Mouse (Mus musculus) heart, embryonic 15.5 days (tissue): ENCODE measurements around the gene Inf2. TPM values are rescaled to one million over a fixed set of nuclear protein-coding genes. Genes with fewer than 3 reads are reported as not detected.

Experiments
- ATAC-seq: fragments of 200-750 bp; cut with Nextera tagmentation; replicated peaks from 2 replicates; pipeline ENCODE4 v1.8.0; 2017; ENCODE audit warnings: low read depth, moderate TSS enrichment; ENCODE audit not compliant: insufficient number of reproducible peaks, insufficient read depth, low FRiP score
- H3K27ac ChIP-seq: fragments of 300-500 bp; sonication (generic); 2 replicates; pipeline ENCODE4 v1.5.1; 2015; ENCODE audit warnings: mild to moderate bottlenecking, inconsistent platforms
- H3K27me3 ChIP-seq: fragments of 300-500 bp; sonication (generic); 2 replicates; pipeline ENCODE4 v1.6.1; 2015; ENCODE audit warnings: inconsistent platforms
- H3K36me3 ChIP-seq: fragments of 300-500 bp; sonication (generic); 2 replicates; pipeline ENCODE4 v1.6.1; 2015; ENCODE audit warnings: mild to moderate bottlenecking, inconsistent platforms
- H3K4me1 ChIP-seq: fragments of 300-500 bp; sonication (generic); replicated peaks from 2 replicates; pipeline ENCODE4 v1.6.1; 2015; ENCODE audit warnings: inconsistent platforms
- H3K4me2 ChIP-seq: fragments of 300-500 bp; sonication (generic); 2 replicates; pipeline ENCODE4 v1.6.1; 2015; ENCODE audit warnings: inconsistent platforms, mild to moderate bottlenecking, moderate library complexity
- H3K4me3 ChIP-seq: fragments of 300-500 bp; sonication (generic); 2 replicates; pipeline ENCODE4 v1.5.1; 2015; ENCODE audit warnings: mild to moderate bottlenecking, inconsistent platforms
- H3K9ac ChIP-seq: fragments of 300-500 bp; sonication (generic); 2 replicates; pipeline ENCODE4 v1.6.1; 2015; ENCODE audit warnings: mild to moderate bottlenecking, inconsistent platforms
- H3K9me3 ChIP-seq: fragments of 300-500 bp; sonication (generic); replicated peaks from 2 replicates; pipeline ENCODE4 v1.6.1; 2016; ENCODE audit warnings: inconsistent platforms
- WGBS: fragments of 180-500 bp; shearing (Covaris S2); methylation state at CpG from one replicate; pipeline ENCODE4 v1.1.7; 2015; ENCODE audit warnings: mixed read lengths; 5-methylcytosine and 5-hydroxymethylcytosine counted together
- polyA plus RNA-seq: library from polyadenylated mRNA; unstranded; fragments of >200 nt; fragmentation: Nextera tagmentation; extraction: Ambion mirVana; gene quantifications from 2 replicates; pipeline ENCODE4 v1.2.1, GENCODE M21; 2015

The Inf2 gene
- polyA plus RNA-seq, 1 experiment from 2014 or later = 3.1 TPM

GRCm38 (mm10) chr12:112644855-112645506 is 56.4 kb downstream of the Inf2 start:
- Histone ChIP-seq H3K27me3 (no peaks in the 10 kb centered on the region), H3K9me3 (no peaks in the 10 kb centered on the region), H3K9ac (peak overlapping the region; percentile 78), H3K36me3 (peaks cover 28% of the 10 kb centered on the region; the same call in 1 of the 2 replicates), H3K4me3 (peak overlapping the region; percentile 86), H3K27ac (peak overlapping the region; percentile 82), H3K4me2 (peak overlapping the region; percentile 96), H3K4me1 (peaks cover 23% of the 10 kb centered on the region)
- under 1% methylated on average over 75 of the region's 75 CpGs for whole genome bisulfite sequencing
- ATAC-seq = peak; percentile 19

DNA sequence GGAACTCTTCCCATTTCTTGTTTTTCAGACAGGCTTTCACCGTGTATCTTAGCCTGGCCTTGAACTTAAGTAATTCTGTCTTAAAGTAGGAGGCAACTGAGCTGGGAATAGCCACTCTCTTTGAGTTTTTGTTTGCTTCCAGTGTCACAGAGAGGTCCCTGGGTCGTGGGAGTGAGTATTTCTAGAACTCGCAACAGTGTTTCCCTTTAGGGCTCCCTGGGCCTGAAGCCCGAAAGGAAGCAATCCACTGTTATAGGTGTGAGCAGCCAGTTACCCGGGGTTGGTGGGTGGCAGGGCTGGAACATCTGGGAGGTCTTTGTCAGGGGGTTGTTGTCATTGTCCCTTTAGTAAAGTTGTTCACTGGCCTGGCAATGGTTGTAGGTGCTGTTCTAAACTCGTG is 57.6 kb downstream of the Inf2 start:
- peak overlapping the region; percentile 78; the same call in 1 of the 2 replicates for H3K9ac ChIP-seq
- H3K4me1 ChIP-seq = peaks cover 23% of the 10 kb centered on the region
- H3K9me3 ChIP-seq = no peaks in the 10 kb centered on the region
- no peaks in the 10 kb centered on the region for H3K27me3 ChIP-seq
- H3K27ac ChIP-seq = no peak overlapping the region
- WGBS = 56% methylated on average over 6 of the region's 6 CpGs
- peak overlapping the region; percentile 86 for H3K4me3 ChIP-seq
- no peak for ATAC-seq
- H3K4me2 ChIP-seq = peak overlapping the region; percentile 96
- H3K36me3 ChIP-seq = peaks cover 27% of the 10 kb centered on the region; the same call in 1 of the 2 replicates

DNA sequence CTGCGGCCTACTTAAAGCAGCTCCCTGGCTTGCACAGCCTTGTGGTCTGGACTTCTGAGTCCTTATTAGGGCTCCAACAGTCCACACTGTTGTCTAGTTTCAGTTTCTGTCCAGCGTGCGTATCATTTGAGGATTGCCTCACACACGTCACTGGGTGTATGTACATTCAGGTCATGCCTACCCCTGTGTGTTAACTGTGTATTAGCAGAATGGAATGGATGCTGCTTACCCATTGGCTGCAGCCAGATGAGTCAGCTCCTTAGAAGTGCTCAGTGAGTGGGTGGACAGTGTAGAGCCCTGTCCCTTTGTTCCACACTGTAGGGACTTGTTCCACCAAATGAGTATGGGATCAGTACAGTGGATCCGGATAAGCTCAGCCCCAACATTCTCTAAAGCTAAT is 59.5 kb downstream of the Inf2 start:
- Histone ChIP-seq H3K27ac (no peak overlapping the region), H3K27me3 (no peaks in the 10 kb centered on the region), H3K36me3 (peaks cover 41% of the 10 kb centered on the region; the same call in 1 of the 2 replicates), H3K4me3 (no peak overlapping the region), H3K4me1 (peaks cover 25% of the 10 kb centered on the region), H3K9ac (no peak overlapping the region), H3K4me2 (no peak overlapping the region), H3K9me3 (no peaks in the 10 kb centered on the region)
- WGBS = 88% methylated on average over 5 of the region's 5 CpGs
- ATAC-seq = no peak

DNA sequence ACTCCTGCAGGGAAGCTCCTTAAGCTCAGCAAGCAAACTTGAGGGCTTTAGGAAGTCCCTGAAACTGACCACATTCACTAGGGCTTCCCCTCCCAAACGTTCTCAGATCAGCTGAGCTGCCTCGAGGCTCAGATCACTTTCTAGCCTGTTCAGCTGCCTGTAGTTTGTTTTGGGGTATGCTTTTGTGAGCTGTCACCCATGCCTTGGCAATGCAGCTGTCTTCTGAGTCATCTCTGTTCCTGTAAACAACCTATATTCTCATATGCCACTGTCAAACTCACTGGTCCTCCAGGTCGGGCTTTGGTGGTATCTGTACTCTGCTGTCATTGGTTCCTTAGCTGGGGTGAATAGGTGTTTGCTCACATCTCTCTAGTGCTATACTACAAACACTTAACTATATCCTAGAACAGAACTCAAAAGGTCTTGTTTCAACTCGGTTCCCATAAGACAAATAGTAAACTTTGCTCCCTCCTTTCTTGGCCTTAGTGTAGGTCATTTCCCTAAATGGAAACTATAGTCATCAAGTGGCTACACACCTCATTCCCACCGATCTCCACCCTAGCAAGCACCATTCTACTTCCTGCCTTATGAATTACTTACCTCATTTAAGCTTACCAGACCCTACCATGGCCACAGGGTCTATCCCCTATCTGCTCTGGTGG is 63.3 kb downstream of the Inf2 start:
- WGBS = 76% methylated on average over 5 of the region's 5 CpGs
- Histone ChIP-seq H3K36me3 (peaks cover 74% of the 10 kb centered on the region), H3K9ac (no peak overlapping the region), H3K27me3 (no peaks in the 10 kb centered on the region), H3K9me3 (no peaks in the 10 kb centered on the region), H3K4me1 (peaks cover 25% of the 10 kb centered on the region), H3K4me3 (no peak overlapping the region), H3K27ac (no peak overlapping the region), H3K4me2 (no peak overlapping the region)
- no peak for ATAC-seq

- no peak overlapping the region for H3K9ac ChIP-seq
- 25% methylated on average over 7 of the region's 7 CpGs for WGBS
- no peaks in the 10 kb centered on the region for H3K9me3 ChIP-seq
- no peak overlapping the region for H3K4me2 ChIP-seq
- H3K27ac ChIP-seq = peak overlapping the region; percentile 82
- no peaks in the 10 kb centered on the region for H3K27me3 ChIP-seq
- peaks cover 28% of the 10 kb centered on the region for H3K4me1 ChIP-seq
- ATAC-seq = peak; percentile 58
- H3K36me3 ChIP-seq = peaks cover 76% of the 10 kb centered on the region
- no peak overlapping the region for H3K4me3 ChIP-seq
Measured at GRCm38 (mm10) chr12:112653157-112653824, 64.7 kb downstream of the Inf2 start.

GRCm38 (mm10) chr12:112654076-112654475 is 65.5 kb downstream of the Inf2 start:
- Histone ChIP-seq H3K4me1 (peaks cover 36% of the 10 kb centered on the region), H3K9me3 (no peaks in the 10 kb centered on the region), H3K4me3 (no peak overlapping the region), H3K9ac (no peak overlapping the region), H3K36me3 (peaks cover 76% of the 10 kb centered on the region), H3K4me2 (no peak overlapping the region), H3K27ac (peak overlapping the region; percentile 82), H3K27me3 (no peaks in the 10 kb centered on the region)
- WGBS = 87% methylated on average over 5 of the region's 5 CpGs
- no peak for ATAC-seq

- peak overlapping the region; percentile 28; the same call in 1 of the 2 replicates for H3K27ac ChIP-seq
- no peak overlapping the region for H3K4me3 ChIP-seq
- no peak overlapping the region for H3K4me2 ChIP-seq
- no peaks in the 10 kb centered on the region for H3K27me3 ChIP-seq
- peaks cover 75% of the 10 kb centered on the region for H3K36me3 ChIP-seq
- no peaks in the 10 kb centered on the region for H3K9me3 ChIP-seq
- no peak for ATAC-seq
- H3K4me1 ChIP-seq = peaks cover 76% of the 10 kb centered on the region
- H3K9ac ChIP-seq = no peak overlapping the region; the same call in 1 of the 2 replicates
- 75% methylated on average over 7 of the region's 7 CpGs for WGBS
Measured at GRCm38 (mm10) chr12:112658619-112659018, 70.0 kb downstream of the Inf2 start.

DNA sequence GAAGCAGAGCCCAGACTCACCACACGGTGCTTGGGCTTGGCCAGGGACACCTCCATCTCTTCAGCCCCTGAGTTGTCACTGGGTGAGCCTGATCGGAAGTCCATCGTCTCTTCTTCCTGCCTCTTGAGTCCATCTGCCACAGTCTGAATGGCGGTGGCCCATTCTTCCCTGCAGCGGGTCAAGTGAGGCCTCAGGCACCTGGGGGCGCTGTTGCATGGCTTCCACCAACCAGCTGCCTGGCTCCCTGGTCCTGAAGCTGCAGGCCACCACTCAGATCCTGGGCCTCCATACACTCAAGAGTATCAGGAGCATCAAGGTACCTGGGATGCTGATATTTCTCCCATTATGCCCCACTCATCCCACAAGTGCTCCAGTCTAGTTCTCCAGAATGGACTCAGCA is 70.5 kb downstream of the Inf2 start:
- H3K4me3 ChIP-seq = no peak overlapping the region

DNA sequence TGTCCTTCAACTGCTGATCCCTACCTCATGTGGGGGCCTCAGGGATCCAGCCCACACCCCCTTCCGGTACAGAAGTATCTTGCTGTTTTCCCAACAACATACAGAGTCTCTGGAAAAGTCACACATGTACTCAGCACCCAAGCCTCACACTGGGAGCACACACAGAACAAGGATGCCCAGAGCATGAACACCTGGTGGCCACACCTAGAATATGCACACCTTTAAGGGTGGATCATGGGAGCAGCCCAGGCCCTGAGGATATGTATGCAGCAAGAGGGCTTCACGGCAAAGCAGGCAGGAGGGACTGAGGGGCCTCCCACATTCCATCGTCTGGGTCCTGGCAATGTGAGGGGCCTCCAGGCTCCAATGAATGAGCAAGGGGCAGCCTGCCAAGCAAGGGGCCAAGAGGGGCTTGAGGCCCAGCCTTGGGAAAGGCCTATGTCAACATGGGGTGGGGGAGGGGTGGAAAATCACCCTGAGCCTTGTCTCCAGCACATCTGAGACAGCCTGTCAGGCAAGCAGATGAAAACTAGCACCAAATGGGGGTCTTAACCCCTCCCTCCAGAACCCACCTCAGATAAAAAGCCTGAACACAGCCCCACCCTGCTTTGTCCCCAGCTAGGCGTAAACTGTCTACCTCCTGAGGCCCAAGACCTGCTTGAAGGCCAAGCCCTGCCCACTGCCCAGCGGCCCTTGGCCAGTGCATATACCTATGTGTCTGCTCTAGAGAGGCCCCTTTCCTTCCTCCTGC is 72.2 kb downstream of the Inf2 start:
- H3K27me3 ChIP-seq = no peaks in the 10 kb centered on the region
- peak overlapping the region; percentile 9; the same call in 1 of the 2 replicates for H3K4me3 ChIP-seq
- H3K27ac ChIP-seq = peak overlapping the region; percentile 95
- peak; percentile 86 for ATAC-seq
- peaks cover 54% of the 10 kb centered on the region for H3K36me3 ChIP-seq
- H3K4me1 ChIP-seq = peaks cover 78% of the 10 kb centered on the region
- no peaks in the 10 kb centered on the region for H3K9me3 ChIP-seq
- H3K9ac ChIP-seq = peak overlapping the region; percentile 38
- WGBS = 26% methylated on average over 5 of the region's 5 CpGs
- peak overlapping the region; percentile 52 for H3K4me2 ChIP-seq

More for the DNA sequence above, 70.5 kb downstream of the Inf2 start:
- H3K4me2 ChIP-seq = no peak overlapping the region
- H3K36me3 ChIP-seq = peaks cover 70% of the 10 kb centered on the region
- no peak for ATAC-seq
- peaks cover 76% of the 10 kb centered on the region for H3K4me1 ChIP-seq
- 85% methylated on average over 6 of the region's 6 CpGs for WGBS
- no peaks in the 10 kb centered on the region for H3K27me3 ChIP-seq
- no peak overlapping the region; the same call in 1 of the 2 replicates for H3K9ac ChIP-seq
- H3K9me3 ChIP-seq = no peaks in the 10 kb centered on the region
- peak overlapping the region; percentile 28; the same call in 1 of the 2 replicates for H3K27ac ChIP-seq

DNA sequence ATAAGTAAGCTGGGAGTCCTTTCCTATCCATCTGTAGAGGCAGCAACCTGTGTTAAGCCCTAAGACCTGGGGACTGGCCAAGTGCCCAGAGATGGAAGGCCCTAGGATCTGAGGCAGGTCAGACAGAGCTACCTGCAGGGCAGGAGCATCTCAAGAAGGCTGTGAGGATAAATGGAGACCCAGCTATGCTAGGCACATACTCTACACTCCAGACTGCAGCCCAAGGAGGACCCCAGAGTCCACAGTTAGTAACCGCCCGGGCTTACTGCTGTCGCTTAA is 72.7 kb downstream of the Inf2 start:
- Histone ChIP-seq H3K9ac (peak overlapping the region; percentile 38), H3K27me3 (no peaks in the 10 kb centered on the region), H3K4me1 (peaks cover 83% of the 10 kb centered on the region), H3K27ac (peak overlapping the region; percentile 95), H3K9me3 (no peaks in the 10 kb centered on the region), H3K36me3 (peaks cover 49% of the 10 kb centered on the region), H3K4me3 (peak overlapping the region; percentile 4; the same call in 1 of the 2 replicates), H3K4me2 (peak overlapping the region; percentile 52)
- WGBS = 38% methylated on average over 3 of the region's 3 CpGs
- no peak for ATAC-seq

- no peak overlapping the region for H3K4me3 ChIP-seq
- WGBS = 57% methylated on average over 9 of the region's 9 CpGs
- H3K36me3 ChIP-seq = peaks cover 43% of the 10 kb centered on the region
- H3K4me2 ChIP-seq = peak overlapping the region; percentile 52
- no peak for ATAC-seq
- H3K4me1 ChIP-seq = peaks cover 89% of the 10 kb centered on the region
- H3K27ac ChIP-seq = peak overlapping the region; percentile 95
- H3K9me3 ChIP-seq = no peaks in the 10 kb centered on the region
- H3K27me3 ChIP-seq = no peaks in the 10 kb centered on the region
- peak overlapping the region; percentile 38 for H3K9ac ChIP-seq
Measured at GRCm38 (mm10) chr12:112661851-112662250, 73.3 kb downstream of the Inf2 start.
